Mouse (Mus musculus) small intestine, adult 2 months (tissue): ENCODE data around the gene Duox2.

Experiments used
- CTCF ChIP-seq: fragments of 200-500 bp; IDR thresholded peaks from 2 replicates; pipeline ENCODE4 v1.5.1; 2012; ENCODE audit warnings: low read depth, mild to moderate bottlenecking, control low read depth, inconsistent platforms, low read length, moderate library complexity, mixed read lengths; ENCODE audit not compliant: insufficient replicate concordance, insufficient read length; ENCODE audit errors: extremely low read depth
- POLR2A ChIP-seq: fragments of 200-500 bp; IDR thresholded peaks from 2 replicates; pipeline ENCODE4 v1.6.1; 2012; ENCODE audit warnings: low read depth, mild to moderate bottlenecking, control low read depth, inconsistent platforms, low read length, moderate library complexity

GRCm38 (mm10) chr2:122325361-122325760 lies 27.1 kb upstream of the Duox2 start:
- TF ChIP-seq POLR2A, result no peak
- TF ChIP-seq CTCF, result no peak
